Mouse (Mus musculus) heart, postnatal 25 days (tissue): ENCODE measurements around the gene Fkbp5. TPM values are rescaled to one million over a fixed set of nuclear protein-coding genes. Genes with fewer than 3 reads are reported as not detected.

ENCODE experiments used
- DNase-seq: peaks from one replicate; pipeline ENCODE4 v3.0.0; 2022; ENCODE audit warnings: low spot score
- intact Hi-C: fragments of 180-260 bp; cut with DNase I; formaldehyde crosslinking; loops from one replicate; pipeline ENCODE4 v1.15.1; 2025
- total RNA-seq, 2 experiments: library from RNA; stranded (reverse); gene quantifications; 2 replicates each; pipeline ENCODE4 v1.2.3; 2021

The Fkbp5 gene
- total RNA-seq, 2 experiments from 2014 or later = 33.0 to 41.0 TPM

GRCm38 (mm10) chr17:28475593-28476325, 41.6 kb downstream of the Fkbp5 start:
- intact Hi-C loops = no loop called here
- no peak for DNase-seq

DNA sequence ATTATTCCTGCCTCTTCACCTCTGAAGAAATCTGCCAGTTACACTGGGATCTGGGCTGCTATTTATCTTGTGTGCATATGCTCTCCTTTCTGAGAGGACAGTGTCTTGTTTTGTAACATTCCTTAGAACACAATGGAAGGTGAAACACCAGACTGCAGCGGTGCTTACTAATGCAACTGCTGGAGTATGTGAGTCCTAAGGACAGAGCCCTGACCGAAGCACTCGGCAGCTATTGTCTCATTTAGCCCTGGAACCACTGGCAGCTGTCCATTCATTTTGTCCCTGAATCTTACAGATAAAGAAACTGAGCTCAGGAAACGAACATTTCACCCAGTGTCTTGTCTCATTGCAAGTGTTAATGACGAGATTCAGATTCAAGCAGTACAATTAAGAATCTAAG, 44.6 kb downstream of the Fkbp5 start:
- DNase-seq = no peak

DNA sequence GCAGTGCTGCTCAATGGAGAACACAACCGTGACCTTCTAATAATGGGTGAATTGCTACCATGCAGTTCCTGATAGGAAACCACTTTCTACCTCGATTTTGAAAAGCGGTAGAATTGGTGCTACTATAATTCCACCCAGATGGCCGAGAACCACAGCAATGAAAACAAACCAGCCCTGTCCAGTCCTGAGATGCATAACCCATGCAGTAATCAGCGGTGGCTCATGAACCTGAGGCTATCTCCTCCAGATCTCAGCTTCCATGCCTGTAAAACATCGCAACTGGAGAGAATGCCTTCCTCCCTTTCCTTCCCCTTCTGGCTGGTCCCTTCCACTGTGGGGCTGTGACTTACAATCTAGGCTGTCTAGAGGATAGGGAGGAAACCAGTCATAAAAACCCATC, 46.5 kb downstream of the Fkbp5 start:
- intact Hi-C loops = no loop called here
- no peak for DNase-seq

More for the DNA sequence above, 44.6 kb downstream of the Fkbp5 start:
- intact Hi-C loops = no loop called here

- no peak for DNase-seq
- intact Hi-C loops = no loop called here
These were observed 49.6 kb downstream of the Fkbp5 start for GRCm38 (mm10) chr17:28467749-28468148.

GRCm38 (mm10) chr17:28465968-28466367, 51.4 kb downstream of the Fkbp5 start:
- no peak for DNase-seq
- intact Hi-C loops = no loop called here

- intact Hi-C loops = no loop called here
- DNase-seq = no peak
These were observed 53.5 kb downstream of the Fkbp5 start for GRCm38 (mm10) chr17:28463701-28464443.

DNA sequence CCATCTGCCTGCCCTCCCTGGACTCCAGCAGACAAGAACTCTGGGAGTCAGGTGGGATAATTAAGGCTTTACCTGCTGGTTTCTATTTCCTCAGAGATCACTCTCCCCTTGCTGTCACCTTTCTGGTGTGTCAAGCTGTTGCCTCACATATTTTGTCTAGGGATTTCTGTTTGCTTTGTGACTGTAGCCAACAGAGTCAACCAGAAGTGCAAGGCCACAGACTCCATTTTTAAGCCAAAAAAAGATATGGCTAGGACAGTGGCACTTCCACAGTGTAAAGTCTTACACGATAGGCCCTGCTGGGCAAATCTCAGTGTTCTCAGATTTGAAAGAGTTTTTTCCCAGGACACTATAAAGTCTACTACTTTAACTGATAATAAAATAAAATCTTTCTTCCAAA, 56.9 kb downstream of the Fkbp5 start:
- intact Hi-C loops = no loop called here
- no peak for DNase-seq

- DNase-seq = no peak
- intact Hi-C loops = loop anchor here (1.0 kb wide), 1 partner anchor 48 kb away; no protein-coding TSS in a partner anchor
These were observed 62.2 kb downstream of the Fkbp5 start for GRCm38 (mm10) chr17:28455098-28455497.

DNA sequence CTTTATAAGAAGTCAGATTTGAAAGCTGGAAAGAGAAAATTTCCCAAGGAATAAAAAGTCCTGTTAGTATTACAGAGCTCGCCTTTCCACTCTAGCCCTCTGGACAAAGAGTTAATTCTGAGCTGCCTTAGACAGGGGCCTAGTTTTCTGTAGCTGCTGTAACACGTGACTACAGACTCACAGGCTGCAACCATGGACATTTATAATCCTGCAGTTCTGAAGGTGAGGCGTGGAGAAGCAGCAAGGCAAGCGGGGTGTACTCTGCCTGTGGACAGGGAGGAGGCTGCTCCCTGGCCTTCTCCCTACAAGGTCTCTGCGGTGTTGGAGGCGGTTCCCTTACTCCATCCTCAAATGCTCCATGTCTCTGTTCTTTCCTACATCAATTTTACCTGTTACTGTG, 64.4 kb downstream of the Fkbp5 start:
- DNase-seq = no peak
- intact Hi-C loops = loop anchor here (2.0 kb wide), 1 partner anchor 76 kb away; no protein-coding TSS in a partner anchor

GRCm38 (mm10) chr17:28451914-28452313, 65.4 kb downstream of the Fkbp5 start:
- intact Hi-C loops = loop anchor here (2.0 kb wide), 1 partner anchor 77 kb away; no protein-coding TSS in a partner anchor
- DNase-seq = no peak

- no peak for DNase-seq
- intact Hi-C loops = no loop called here
These were observed 65.8 kb downstream of the Fkbp5 start for GRCm38 (mm10) chr17:28451487-28451886.

DNA sequence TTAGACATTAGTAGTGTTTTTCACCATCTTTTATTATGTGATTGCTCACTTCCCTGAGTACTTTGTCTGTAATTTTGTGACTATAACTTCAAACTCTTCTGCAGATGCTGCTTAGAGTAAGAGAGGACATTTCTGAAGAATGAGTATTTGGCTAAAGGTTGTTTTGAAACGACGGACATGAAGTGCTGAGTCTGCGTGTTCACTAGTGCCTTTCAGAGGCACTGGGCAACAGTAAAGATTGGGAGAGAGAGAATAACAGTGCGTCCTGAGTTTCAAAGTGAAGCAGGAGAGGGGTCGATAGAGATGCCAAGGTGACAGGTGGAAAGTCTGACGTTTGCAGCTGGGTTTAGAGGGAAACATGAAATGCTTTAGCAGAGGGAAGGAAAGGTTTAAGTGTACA, 69.1 kb downstream of the Fkbp5 start:
- intact Hi-C loops = no loop called here

DNA sequence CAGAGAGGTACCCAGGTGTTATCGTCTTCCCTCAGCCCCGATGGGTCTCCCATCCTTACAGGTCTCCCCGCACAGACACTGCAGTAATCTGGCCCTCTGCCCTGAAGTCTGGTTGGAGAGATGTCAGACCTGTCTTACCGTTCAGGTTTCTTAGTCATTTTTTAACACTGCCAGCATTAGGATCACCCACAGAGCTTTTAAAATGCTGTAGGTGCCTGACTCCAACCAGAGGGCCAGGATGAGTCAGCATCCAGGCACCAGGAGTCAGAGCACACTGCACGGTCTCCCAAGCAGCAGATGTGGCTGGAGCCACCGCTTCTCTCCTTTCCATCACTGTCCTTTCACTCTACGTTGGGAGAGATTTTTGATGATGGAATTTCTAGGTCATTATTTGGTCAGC, 69.5 kb downstream of the Fkbp5 start:
- no peak for DNase-seq
- intact Hi-C loops = no loop called here

More for the DNA sequence above, 69.1 kb downstream of the Fkbp5 start:
- DNase-seq = no peak

GRCm38 (mm10) chr17:28446820-28447168, 70.5 kb downstream of the Fkbp5 start:
- intact Hi-C loops = no loop called here

GRCm38 (mm10) chr17:28445886-28446819, 71.2 kb downstream of the Fkbp5 start:
- no peak for DNase-seq
- intact Hi-C loops = no loop called here

More at GRCm38 (mm10) chr17:28446820-28447168, 70.5 kb downstream of the Fkbp5 start:
- no peak for DNase-seq

DNA sequence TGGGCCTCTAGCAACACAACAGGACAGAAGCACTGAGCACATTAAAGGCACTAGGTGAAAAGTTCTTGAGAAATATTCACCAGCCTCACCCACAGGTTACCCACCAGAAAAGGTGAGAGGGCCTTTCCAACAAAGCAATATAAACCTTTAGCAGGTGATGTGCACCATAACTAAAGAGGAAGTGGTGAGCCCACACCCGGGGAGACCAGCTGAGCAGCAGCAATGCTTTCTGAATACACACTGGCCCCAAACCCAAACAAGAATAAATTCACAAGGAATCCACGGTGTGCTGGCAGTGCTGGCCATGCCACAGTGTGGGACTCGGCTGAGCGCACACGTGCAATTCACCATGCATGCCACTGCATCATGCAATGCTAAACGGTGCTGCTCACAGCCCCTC, 74.7 kb downstream of the Fkbp5 start:
- no peak for DNase-seq
- intact Hi-C loops = no loop called here

- intact Hi-C loops = no loop called here
- no peak for DNase-seq
These were observed 78.8 kb downstream of the Fkbp5 start for GRCm38 (mm10) chr17:28438342-28439115.

GRCm38 (mm10) chr17:28437938-28438337, 79.4 kb downstream of the Fkbp5 start:
- DNase-seq = no peak
- intact Hi-C loops = no loop called here

DNA sequence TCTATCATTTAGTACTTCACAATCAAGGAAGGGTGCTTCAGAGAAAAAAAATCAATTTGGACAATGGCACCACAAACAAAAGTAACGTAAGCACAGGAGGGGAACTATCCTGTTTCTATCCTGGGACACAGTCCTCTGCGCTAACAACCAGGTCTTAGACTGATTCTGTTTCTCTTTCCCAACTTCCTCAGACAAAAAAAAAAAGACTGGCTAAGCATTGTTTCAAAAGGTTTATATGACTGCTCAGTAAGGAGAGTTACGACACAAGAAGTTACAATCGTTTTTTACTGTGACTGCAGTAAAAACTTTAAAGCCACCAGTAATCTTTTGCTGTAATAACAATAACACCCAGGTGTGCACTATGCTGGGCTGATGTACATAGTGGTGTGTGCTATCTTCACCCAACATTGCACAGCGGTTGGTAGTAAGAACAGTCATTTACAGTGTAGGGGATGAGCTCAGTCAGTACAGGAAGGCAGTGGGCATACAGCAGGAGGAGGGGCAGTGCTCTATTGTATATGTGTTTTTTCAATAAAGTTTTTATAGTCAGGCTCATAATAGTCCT, 82.3 kb downstream of the Fkbp5 start:
- DNase-seq = no peak
- intact Hi-C loops = no loop called here
